Mouse (Mus musculus) heart, embryonic 13.5 days (tissue): Measurements from ENCODE around the gene Smarca1. TPM values are rescaled to one million over a fixed set of nuclear protein-coding genes. Genes with fewer than 3 reads are reported as not detected.

ENCODE experiments used
- ATAC-seq: fragments of 200-750 bp; cut with Nextera tagmentation; 2 replicates; pipeline ENCODE4 v1.8.0; 2017; ENCODE audit warnings: moderate TSS enrichment; ENCODE audit not compliant: insufficient number of reproducible peaks, low FRiP score, low TSS enrichment; ENCODE audit errors: extremely low read depth
- H3K27ac ChIP-seq: fragments of 300-500 bp; sonication (generic); replicated peaks from 2 replicates; pipeline ENCODE4 v1.5.1; 2015; ENCODE audit warnings: moderate library complexity, mild to moderate bottlenecking, inconsistent platforms
- H3K27me3 ChIP-seq: fragments of 300-500 bp; sonication (generic); replicated peaks from 2 replicates; pipeline ENCODE4 v1.6.1; 2015; ENCODE audit warnings: mild to moderate bottlenecking, inconsistent platforms
- H3K36me3 ChIP-seq: fragments of 300-500 bp; sonication (generic); 2 replicates; pipeline ENCODE4 v1.6.1; 2015; ENCODE audit warnings: mild to moderate bottlenecking, inconsistent platforms
- H3K4me1 ChIP-seq: fragments of 300-500 bp; sonication (generic); 2 replicates; pipeline ENCODE4 v1.6.1; 2015; ENCODE audit warnings: inconsistent platforms
- H3K4me2 ChIP-seq: fragments of 300-500 bp; sonication (generic); 2 replicates; pipeline ENCODE4 v1.6.1; 2015; ENCODE audit warnings: inconsistent platforms, mild to moderate bottlenecking, moderate library complexity
- H3K4me3 ChIP-seq: fragments of 300-500 bp; sonication (generic); 2 replicates; pipeline ENCODE4 v1.5.1; 2015; ENCODE audit warnings: moderate library complexity, mild to moderate bottlenecking, inconsistent platforms
- H3K9ac ChIP-seq: fragments of 300-500 bp; sonication (generic); 2 replicates; pipeline ENCODE4 v1.6.1; 2015; ENCODE audit warnings: inconsistent platforms, mild to moderate bottlenecking, moderate library complexity
- H3K9me3 ChIP-seq: fragments of 300-500 bp; sonication (generic); 2 replicates; pipeline ENCODE4 v1.6.1; 2016; ENCODE audit warnings: inconsistent platforms
- WGBS: fragments of 180-500 bp; shearing (Covaris S2); methylation state at CpG from one replicate; pipeline ENCODE4 v1.1.7; 2015; ENCODE audit warnings: mixed read lengths; 5-methylcytosine and 5-hydroxymethylcytosine counted together
- polyA plus RNA-seq: library from polyadenylated mRNA; unstranded; fragments of >200 nt; fragmentation: Nextera tagmentation; extraction: Ambion mirVana; gene quantifications from 2 replicates; pipeline ENCODE4 v1.2.1, GENCODE M21; 2015

Gene Smarca1
- polyA plus RNA-seq, 1 experiment from 2014 or later = 21.0 TPM

DNA sequence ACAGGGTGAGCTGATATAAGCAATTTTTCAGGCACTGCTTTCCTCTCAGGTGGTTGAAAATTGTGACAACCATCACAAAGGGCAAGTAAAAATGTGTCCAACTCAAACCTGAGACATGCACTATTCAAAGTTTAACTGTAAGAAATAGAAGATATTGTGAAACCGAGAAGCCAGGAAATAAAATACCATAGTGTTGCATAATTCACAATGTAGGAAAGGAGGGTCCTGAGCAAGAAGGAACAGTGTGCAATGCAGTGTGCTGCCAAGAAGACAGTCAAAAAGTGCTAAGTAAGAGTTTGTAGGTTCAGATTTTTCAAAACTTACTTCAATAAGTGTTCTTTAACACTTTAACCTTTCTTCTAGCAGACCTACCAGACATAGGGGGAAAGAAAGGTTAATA lies 128.3 kb downstream of the Smarca1 start:
- ATAC-seq = no peak
- H3K4me3 ChIP-seq = no peak overlapping the region
- 75% methylated on average over 1 of the region's 1 CpGs for WGBS

GRCm38 (mm10) chrX:47760212-47760611 lies 132.6 kb downstream of the Smarca1 start:
- Histone ChIP-seq H3K27me3 (no peaks in the 10 kb centered on the region), H3K9ac (no peak overlapping the region), H3K4me1 (no peaks in the 10 kb centered on the region), H3K36me3 (no peaks in the 10 kb centered on the region), H3K9me3 (no peaks in the 10 kb centered on the region), H3K27ac (no peak overlapping the region), H3K4me2 (no peak overlapping the region), H3K4me3 (no peak overlapping the region)
- 39% methylated on average over 1 of the region's 1 CpGs for WGBS
- no peak for ATAC-seq

More for the DNA sequence above, 128.3 kb downstream of the Smarca1 start:
- Histone ChIP-seq H3K27me3 (no peaks in the 10 kb centered on the region), H3K9ac (no peak overlapping the region), H3K4me1 (no peaks in the 10 kb centered on the region), H3K4me2 (no peak overlapping the region), H3K9me3 (no peaks in the 10 kb centered on the region), H3K36me3 (no peaks in the 10 kb centered on the region), H3K27ac (no peak overlapping the region)

Other genes with a start within 250 kb of the Smarca1 start
- 11.3 and 11.7 TPM in 2 replicates for gene Ocrl, start 19.4 kb upstream of the Smarca1 start, polyA plus RNA-seq
- 5.6 and 6.0 TPM in 2 replicates for gene Apln, start 141.9 kb upstream of the Smarca1 start, polyA plus RNA-seq
- gene Xpnpep2, start 215.8 kb upstream of the Smarca1 start, polyA plus RNA-seq = 0.29 and 0.47 TPM in 2 replicates